Mouse (Mus musculus): ENCODE measurements at regions not wholly inside any gene's neighbourhood (a gene's known extent, or its start where the extent isn't known, plus 50 kb on each side); places are given as distances from the start of the nearest gene placed in this dataset.
A peak's percentile ranks its signal among the peaks of the same experiment; 100 is the strongest.

DNA sequence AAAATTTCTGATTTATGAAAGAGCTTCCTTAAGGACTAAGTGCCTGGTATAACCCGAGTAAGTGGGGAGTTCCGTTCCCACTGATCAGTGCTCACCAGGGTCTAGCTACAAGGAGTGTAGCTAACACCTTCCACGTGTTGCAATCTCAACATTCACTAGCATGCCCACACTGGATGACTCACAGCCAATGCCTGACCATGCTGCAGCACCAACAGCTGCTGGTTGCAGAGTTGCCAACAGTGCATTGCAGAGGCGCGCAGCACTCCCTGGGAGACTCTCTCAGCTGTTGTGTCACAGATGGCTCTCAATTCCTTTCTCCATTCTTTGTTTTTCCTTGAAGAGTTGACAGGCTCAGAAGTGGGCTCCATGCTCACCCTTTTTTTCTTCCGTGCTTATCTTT is 787.5 kb upstream of the Tenm3 start:
- peak; percentile 29 to 31 for DNase-seq (ENCODE audit: low spot score in 2 of 2)

DNA sequence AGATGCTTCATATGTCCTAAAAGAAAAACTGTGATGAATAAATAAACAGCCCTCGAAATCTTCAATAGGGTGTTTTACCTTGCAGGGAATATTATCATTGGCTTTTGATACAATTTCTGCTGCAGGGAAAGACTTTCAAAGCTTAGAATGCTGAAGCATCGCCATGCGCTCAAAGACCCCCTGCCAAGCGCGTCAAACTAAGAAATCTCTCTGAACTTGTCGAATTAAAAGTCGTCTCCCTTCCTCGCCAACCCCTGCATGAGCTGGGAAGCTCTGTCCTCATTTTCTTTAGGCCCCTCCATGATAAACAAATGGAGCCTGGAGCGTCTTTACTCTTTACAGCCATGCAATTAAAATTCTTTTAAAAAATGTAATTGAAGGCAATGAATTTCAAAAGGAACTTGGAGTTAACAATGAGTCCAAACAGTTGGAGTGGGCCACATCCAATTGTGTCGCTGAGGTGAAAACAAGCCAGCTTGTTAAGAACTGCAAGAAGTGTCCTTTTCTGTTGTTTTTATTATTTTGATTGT is 784.3 kb upstream of the Tenm3 start:
- no peak for DNase-seq (ENCODE audit: low spot score in 2 of 2)

DNA sequence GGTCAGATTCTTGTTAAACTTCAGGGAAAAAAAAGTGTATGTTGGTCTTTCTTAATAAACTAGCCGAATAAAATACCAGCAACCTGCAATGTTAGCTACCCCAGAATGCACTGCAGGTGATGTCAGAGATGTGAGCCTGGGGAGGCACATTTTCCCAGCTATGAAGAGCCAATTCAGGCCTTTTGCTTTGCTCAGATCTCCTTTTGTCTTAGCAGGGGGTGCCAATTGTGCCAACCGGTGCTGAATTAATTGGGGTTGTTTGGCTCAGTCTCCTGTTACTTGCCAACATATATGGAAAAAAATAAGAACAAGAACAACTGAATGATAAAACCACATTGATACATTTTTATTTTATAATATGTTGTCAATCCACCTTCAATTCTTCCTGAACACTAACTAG is 751.8 kb upstream of the Tenm3 start:
- DNase-seq (ENCODE audit: low spot score in 2 of 2), result no peak

DNA sequence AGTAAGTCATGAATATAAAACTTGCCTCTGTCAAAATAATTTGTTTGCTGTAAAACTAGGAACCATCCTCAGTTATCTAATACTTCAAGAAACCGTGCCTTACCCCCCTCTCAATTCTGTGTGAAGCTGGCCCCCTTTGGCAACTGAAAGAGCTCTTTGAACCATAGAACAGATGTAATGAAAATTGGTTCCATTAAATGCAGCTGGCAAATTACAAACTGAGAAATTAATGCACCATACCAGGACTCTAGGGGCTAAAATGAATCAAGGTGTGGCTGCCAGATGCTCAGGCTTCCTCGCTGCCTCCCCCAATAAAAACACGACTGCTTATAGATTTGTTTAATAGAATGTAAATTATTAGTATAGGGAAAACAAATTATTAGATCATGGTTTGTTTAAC is 723.7 kb upstream of the Tenm3 start:
- DNase-seq (ENCODE audit: low spot score in 2 of 2), result no peak

DNA sequence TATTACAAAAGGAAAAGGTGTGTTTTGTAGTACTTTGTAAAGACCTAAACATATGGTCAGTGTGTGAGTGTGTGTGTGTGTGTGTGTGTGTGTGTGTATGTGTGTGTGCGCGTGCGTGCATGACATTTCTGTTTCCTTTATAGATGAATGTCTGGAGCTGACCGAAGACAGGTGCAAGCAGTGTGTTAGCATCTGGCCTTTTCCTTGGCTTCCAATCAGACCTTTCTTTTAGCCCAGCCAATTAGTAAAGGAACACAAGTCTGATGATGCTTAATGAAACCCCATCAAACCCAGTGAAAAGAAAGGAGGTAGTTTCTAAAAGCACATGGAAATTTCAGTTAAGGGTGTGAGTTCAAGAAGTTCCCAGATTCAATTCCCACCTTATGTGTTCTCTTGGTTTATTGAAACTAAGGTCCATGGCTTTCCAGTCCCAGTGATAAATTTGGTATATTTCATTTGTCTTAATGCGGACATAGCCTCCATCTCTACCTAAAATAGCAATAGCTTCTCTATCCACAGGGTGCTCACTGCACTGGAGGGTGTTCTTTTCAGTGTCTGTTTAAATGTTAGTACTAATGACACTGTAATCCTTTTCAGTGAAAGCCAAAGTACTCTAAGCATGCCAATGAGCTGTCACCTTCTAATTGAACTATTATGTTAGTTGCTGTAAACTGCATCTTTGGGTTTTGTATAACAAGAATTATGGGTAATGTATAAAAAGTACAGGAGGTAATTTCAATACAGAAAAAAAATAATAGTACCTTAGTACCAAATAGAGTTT is 719.9 kb upstream of the Tenm3 start:
- DNase-seq (ENCODE audit: low spot score in 2 of 2), result no peak

DNA sequence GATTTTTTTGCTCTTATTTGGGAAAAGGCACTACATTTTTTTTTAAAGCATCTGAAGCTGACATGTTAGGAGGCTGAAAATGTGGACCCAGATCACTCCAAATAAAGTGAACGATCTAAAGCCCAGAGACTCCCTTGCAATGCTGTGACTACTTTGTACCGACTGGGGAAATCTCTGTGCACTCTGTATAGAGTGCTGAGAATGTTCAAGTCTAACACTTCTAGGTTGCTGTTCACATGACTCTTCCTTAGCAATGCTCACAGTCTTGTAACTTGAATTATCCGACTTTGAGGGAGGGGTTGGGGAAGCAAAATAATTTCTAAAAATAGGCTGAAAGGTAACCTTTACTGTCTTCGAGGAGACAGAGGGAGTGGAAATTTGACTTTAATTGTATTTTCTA is 719.2 kb upstream of the Tenm3 start:
- no peak for DNase-seq (ENCODE audit: low spot score in 2 of 2)

DNA sequence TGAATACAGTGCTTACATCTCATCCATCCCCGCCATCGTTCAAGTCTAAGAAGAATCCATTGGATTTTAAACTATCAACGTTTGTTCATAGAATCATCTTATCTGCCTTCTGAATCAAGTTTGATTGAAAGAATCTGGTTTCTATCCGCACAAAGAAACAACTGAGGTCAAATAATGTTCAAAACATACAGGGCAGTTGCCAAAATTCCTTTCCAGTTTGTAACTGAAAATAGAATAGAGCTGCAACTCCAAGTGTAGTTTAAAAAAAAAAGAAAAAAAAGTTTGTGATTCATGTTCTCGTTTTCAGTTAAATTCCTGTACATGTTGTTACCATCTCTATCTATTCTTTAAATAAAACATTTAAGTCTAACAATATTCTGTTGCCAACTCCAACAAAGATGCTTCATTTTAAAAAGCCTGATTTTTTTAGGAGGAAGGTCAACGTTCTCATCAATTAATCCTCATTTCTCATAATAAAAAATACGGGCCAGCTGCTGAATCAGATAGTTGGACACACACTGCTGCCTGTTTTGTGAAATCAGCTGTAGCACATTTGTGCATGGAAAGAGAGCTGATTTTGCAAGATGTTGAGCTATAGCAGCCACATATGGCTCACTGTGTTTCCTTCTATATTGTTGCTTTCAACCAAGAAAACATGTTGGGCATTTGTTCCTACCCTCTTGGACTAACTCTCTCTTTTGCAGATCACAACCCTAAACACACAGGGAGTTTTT is 712.1 kb upstream of the Tenm3 start:
- DNase-seq (ENCODE audit: low spot score in 2 of 2), result no peak

DNA sequence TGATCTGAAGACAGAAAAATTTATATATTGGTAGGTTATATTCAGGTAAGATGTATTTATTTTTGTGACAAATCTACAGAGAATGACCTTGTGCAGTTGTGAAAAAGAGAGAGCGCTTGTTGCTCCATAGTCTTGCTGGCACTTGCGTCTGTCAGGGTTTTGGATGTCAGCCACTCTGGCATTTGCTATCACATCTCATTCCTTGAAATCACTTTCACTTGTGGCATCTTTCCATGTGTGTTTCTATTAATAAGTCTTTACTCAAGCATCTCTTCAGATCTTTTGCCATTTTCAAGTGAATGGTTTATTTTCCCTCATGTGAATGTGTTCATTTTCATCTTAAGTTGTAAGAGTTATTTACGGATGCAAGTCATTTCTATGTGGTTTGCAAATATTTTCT is 709.4 kb upstream of the Tenm3 start:
- DNase-seq (ENCODE audit: low spot score in 2 of 2), result no peak

DNA sequence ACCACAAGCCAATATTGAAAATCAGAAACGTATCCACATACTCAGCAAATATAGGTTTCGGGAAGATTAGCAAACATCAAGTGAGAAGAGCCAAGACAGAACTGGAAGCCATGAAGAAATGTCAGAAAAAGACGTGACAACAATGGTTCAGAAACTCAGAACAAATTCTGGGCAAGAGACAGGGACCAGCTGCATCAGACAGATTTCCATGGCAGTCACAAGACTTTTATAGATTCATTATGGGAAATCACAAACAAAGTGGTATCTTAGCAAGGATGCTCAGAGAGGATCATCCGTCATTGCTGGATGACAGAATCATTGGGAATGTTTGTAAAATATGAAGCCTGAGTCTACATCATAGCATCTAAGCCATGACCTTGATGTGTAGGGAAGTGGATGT is 699.6 kb upstream of the Tenm3 start:
- no peak for DNase-seq (ENCODE audit: low spot score in 2 of 2)

DNA sequence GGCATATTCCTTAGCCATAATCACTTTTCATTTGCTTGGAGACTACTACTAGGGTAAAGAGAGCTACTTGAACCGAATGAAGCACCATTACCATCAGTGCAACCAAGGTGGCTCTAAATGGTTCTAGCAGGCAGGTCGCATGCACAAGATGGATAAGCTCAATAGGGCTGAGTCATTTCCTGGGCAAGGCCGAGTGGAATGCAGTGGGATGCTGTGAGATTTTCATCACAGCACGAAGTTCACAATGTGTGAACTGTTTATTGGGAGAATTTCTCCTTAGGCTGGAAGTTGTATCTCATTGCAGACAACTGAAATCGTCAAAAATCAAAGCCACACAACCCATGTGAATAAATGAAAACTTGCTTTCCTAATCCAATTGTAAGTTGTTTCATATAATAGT is 697.6 kb upstream of the Tenm3 start:
- DNase-seq (ENCODE audit: low spot score in 2 of 2), result no peak

DNA sequence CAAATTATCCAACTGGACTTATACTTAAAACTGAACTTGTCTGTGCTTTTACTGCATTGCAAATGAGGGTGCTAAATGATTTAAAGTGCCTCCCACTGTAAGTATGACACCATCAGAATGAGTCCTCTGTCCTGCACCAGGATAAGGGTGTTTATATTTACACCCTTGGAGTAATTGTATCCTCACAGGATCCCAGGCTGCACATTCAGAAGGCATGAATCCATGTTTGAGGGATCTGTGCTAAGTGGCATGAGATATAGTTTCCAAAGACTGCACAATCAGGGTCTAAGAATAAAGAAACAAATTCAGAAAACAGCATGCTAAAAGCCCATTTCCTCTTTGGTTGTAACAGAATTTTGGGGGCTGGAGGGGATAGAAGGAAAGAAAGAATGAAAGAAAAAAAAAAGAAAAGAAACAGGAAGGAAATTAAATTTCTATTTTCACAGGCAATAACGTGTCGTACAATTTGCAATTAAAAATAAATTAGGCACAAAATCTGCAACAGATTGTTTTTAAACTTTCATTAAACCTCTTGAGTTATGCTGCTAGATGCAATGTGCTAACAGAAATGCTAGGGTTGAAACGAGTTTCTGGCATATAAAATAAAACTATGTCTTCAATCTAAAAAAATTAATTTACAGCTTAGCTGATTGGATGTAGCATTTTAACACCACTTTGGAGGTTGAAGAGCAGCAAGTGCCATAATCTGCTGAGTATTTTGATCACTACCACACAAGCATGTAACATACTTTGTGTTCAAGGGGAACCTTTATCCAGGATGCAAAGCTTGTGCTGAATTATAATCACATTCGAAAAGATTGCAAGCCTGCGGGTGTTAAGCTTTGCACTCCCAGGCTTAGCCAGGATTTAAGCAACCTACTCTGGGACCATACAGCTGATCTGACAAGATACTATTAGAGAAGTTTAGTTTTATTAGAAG is 689.9 kb upstream of the Tenm3 start:
- DNase-seq (ENCODE audit: low spot score in 2 of 2), result no peak

DNA sequence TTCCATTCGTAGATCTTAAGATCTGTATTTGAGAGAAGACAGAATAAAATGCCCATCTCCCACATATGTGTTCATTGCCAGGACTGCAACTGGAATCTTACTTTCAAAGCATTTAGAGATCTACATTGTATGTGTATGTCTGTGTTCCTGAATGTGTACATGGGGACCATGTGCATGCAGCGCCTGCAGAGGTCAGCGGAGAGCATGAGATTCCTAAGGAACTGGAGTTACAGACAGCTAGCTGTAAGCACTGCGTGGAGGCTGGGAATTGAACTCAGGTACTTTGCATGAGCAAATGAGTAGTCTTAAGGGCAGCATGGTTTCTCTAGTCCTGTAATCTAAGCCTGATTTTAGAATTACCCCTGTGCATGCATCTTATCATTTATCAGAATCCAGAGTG is 685.5 kb upstream of the Tenm3 start:
- no peak for DNase-seq (ENCODE audit: low spot score in 2 of 2)

DNA sequence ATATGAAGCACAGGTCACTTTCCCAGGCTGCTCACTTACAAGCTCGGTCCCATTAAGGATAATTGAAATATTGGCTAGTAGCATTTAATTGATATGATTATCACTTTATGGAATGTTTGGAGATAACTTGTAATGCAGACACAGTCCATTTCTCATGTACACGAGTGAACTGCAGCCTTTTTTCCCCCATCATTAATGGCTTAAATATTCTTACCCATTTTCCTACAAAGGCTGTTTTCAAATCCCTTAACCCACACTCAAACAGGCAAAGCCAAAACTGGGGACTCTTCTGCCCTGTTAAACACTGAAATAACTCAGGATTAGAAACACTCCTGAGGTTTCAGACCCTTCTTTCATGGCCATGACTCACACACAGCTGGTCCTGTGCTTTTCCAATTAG is 649.2 kb upstream of the Tenm3 start:
- no peak for DNase-seq (ENCODE audit: low spot score in 2 of 2)

DNA sequence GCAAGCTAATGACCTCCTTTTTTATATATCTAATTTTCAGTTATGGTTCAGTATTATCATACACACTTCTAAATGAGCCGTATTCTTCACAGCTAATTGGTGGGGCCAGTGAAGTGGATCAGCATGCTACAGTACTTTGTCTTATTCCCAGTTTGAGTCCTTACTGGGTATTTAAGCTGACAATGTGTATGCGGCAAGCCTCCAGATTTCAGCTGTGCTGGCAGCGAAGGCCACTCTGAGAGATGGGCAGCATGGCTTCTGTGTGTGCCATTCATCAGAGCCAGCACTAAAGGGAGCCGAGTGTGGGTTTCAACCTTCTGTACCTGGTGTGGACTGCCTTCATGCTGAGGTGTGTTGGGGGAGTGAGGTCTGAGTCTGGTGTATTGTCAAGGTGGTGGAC is 641.5 kb upstream of the Tenm3 start:
- no peak for DNase-seq (ENCODE audit: low spot score in 2 of 2)

DNA sequence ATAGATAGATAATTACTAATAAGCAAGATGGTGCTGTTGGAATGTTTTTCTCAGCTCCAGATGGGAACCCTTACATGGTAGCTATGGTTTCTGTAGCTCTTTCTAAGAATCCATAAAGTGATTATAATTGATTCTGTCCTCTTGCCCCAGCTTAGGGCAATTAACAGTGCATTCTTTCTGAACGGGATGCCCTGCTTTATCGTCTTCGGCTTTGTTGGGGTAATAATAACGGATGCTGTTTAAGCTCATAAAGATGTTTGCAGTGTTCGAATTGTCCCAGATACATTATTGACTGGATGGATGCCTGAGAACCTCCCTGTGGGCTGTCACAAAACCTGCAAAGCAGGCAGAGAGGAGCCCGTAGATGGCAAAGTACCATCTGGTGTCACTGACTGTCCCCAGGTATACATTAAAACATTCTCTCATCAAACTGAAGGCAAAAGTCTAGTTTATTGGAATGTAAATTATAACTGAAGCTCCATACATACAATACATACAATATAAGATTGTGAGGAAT is 637.8 kb upstream of the Tenm3 start:
- no peak for DNase-seq (ENCODE audit: low spot score in 2 of 2)

DNA sequence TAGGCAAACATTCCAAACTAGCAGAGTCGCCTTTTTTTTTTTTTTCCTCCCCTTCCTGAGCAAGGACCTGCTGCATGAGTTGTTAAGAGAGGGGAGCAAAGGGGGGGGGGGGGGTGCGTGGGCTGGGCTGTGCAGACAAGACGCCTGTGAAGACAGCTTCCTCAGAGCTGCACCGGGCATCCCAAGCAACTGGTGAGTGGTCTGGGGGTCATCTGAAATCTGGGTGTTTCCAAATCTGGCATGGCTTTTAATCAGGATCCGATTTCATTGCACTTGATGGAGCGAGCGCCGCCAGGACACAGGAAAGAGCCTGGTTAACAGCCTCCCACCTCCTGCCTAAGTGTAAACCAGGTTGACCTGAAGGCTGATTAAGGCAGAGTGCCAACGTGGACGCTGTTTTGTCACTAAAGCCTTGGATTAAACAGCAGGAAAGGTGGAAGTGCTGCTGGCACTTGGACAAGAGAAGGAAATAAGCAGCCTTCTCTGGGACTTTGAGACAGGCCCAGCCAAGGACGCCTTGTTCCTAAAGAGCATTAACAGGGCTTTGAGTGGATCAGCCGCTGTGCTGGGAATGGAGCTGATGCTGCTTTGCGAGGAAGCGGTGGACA is 622.3 kb upstream of the Tenm3 start:
- DNase-seq (ENCODE audit: low spot score in 2 of 2), result no peak

DNA sequence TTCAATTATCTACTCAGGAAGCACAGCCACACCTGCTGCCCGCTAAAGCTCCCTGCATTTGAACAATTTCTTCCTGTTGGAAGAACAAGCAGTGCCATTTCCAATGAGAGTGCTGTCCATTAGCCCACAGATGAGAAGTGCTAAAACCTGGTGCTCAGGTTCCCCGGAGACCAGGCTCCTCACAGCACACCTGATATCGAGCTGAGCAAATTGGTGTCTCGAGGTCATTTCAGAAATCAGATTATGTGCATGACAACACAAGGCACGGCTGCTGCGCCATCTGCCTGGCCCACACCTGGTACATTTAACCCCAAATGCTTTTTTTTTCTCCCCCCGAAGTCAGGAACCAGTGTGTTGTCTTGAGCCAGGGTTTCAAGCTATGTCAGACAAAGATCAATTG is 621.3 kb upstream of the Tenm3 start:
- DNase-seq (ENCODE audit: low spot score in 2 of 2), result no peak

DNA sequence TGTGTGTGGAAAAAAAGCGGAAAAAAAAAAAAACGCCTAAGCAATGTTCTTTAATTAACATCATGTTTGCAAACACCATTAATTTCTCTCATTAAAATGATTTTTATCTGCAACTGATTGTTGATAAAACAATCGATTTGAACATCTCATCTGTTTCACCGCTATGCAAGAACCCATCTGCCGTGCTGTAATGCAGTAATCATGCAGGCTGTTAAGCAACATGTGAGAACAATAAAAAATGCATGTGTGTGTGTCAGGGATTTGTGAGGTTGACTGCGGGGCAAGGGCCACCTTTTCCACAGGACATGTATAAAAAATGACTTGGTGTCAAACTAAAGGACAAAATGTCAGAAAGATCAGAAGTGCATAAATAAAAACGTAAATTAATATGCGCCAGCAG is 618.9 kb upstream of the Tenm3 start:
- no peak for DNase-seq (ENCODE audit: low spot score in 2 of 2)

DNA sequence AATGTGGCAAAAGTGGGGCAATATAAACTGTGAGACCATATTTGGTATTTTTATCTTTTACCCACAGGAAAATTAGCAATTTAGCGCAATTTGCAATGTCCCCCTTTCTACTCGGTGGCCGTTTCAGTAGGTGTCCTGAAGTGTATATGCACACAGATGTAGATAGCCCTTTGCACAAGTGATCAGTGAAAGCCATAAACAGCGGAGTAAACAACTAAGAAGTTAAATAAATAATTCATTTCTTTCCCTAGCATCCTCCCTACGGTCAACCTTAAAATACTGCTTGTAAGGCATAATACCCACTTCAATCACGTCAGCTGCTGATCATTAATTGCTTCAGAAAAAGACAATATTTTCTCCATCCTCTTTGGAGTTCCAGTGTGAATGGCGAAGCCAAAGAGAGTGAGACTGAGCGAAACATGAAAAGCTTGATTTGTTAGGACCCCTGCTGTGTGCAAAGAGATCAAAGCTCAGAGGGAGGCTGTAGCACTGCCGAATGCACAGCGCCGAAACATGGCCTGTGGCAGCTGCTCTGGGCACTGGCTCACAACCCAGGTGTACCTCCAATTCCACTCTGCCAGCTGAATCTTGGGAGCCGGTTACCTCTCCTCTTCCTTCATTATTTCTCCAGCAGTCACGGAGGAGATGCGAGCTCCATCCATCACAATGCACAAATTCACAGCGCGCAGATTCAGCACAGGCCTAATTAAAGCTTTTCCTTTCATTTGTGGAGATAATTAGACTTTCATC is 618.1 kb upstream of the Tenm3 start:
- DNase-seq (ENCODE audit: low spot score in 2 of 2), result no peak

DNA sequence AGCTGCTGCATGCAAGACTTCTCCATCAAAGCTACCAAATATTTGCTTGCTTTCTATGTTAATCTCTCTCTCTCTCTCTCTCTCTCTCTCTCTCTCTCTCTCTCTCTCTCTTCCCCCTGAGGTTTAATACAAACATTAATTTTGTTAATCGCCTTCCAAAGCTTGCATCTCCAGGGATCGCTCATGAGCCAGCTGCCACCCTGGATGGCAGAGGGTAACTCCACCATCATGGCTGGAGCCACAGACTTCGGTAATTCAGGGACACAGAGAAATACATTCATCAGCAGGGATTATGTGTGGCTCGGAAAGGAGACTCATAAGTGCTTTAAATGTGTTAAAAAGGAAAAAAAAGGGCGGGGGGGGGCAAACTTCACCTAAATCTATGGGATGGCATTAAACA is 601.7 kb upstream of the Tenm3 start:
- DNase-seq (ENCODE audit: low spot score in 2 of 2), result no peak

DNA sequence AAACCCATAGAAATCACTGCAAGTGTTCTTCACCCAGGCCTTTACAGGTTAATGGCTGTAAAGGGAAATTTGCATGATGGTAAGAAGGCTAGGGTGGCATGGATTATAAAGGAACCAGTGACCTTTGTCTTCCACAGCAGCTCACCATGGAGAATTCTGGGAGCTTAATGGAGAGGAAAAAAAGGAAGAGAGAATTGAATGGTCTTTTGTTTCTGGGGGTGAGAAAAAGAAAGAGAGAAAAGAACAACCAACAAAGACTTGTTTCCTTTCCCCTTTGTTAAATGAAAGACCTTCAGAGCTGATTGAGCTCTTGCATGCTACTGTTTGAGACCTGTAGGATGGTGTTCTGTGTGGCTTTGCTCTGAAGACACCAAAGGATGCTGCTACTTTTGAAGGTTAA is 597.5 kb upstream of the Tenm3 start:
- DNase-seq (ENCODE audit: low spot score in 2 of 2), result no peak

Data from right cerebral cortex, adult 2 months (tissue).